In genomic region chrX:162380730-162381129, GRCm38 (mm10) we compare ENCODE assay signal across 31 mouse cellular contexts.
A peak's percentile ranks its signal among the peaks of the same experiment; 100 is the strongest.
DNase-seq lines count a peak whose midpoint lies in the region; ATAC-seq and TF ChIP-seq lines count a peak whose summit lies in the region.
"Had no signal": no experiment of that assay in that cellular context is flagged by ENCODE, and none has a peak within 500 bp of the region (broad histone marks: within the 10 kb centered on the region; RNA-seq: fewer than 3 reads in every experiment).

No protein-coding gene starts in this region.

- H3K4me3 ChIP-seq in lung, embryonic 14.5 days (ENCODE audit: low read depth, low read length), result no peak overlapping the region
- H3K4me3 ChIP-seq: embryonic facial prominence, embryonic 10.5 days; embryonic facial prominence, embryonic 13.5 days; erythroblast, embryonic 14.5 days; forebrain, embryonic 12.5 days; forebrain, embryonic 15.5 days; gastrocnemius, adult 2 months; heart, embryonic 12.5 days; heart, embryonic 15.5 days; hindbrain, embryonic 10.5 days; hindbrain, embryonic 13.5 days had no signal

- H3K4me2 ChIP-seq in lung, embryonic 14.5 days, result no peak overlapping the region
- H3K4me2 ChIP-seq: embryonic facial prominence, embryonic 13.5 days; forebrain, embryonic 12.5 days; forebrain, embryonic 15.5 days; heart, embryonic 12.5 days; heart, embryonic 15.5 days; hindbrain, embryonic 13.5 days had no signal

- H3K27ac ChIP-seq in lung, embryonic 14.5 days (ENCODE audit: low read depth), result no peak overlapping the region
- H3K27ac ChIP-seq: embryonic facial prominence, embryonic 10.5 days; embryonic facial prominence, embryonic 13.5 days; forebrain, embryonic 12.5 days; forebrain, embryonic 15.5 days; gastrocnemius, adult 2 months; heart, embryonic 15.5 days; hindbrain, embryonic 10.5 days; hindbrain, embryonic 13.5 days had no signal

- H3K9me3 ChIP-seq in lung, embryonic 14.5 days (ENCODE audit: low read depth, low read length), result no peaks in the 10 kb centered on the region
- H3K9me3 ChIP-seq: embryonic facial prominence, embryonic 10.5 days; embryonic facial prominence, embryonic 13.5 days; forebrain, embryonic 12.5 days; forebrain, embryonic 15.5 days; heart, embryonic 12.5 days; heart, embryonic 15.5 days; hindbrain, embryonic 10.5 days; hindbrain, embryonic 13.5 days had no signal

- no peak for DNase-seq in frontal cortex, postnatal 14 days (ENCODE audit: low spot score in 2 of 2)
- peak; percentile 45 for DNase-seq in lung, embryonic 14.5 days
- DNase-seq in lung, postnatal 10 days, result no peak
- peak; percentile 35 for DNase-seq in right cerebral cortex, postnatal 10 days (ENCODE audit: low spot score in 2 of 2)
- DNase-seq in telencephalon, adult 2 months (ENCODE audit: low read depth, low spot score), result peak; percentile 10
- no peak for DNase-seq in layer of hippocampus, adult 11-12 months (ENCODE audit: low spot score)
- DNase-seq in adrenal gland, adult 2 months, result no peak
- DNase-seq: adrenal gland, postnatal 10 days; adrenal gland, postnatal 36 days; cerebellum, adult 11-12 months; cerebellum, adult 8-10 months; cerebellum, postnatal 10 days; cerebellum, postnatal 36 days; embryo, embryonic 11 days; gastrocnemius, adult 2 months; gastrocnemius, postnatal 14 days; heart, adult 11 months; heart, postnatal 10 days; heart, postnatal 36 days had no signal

- ATAC-seq in frontal cortex, adult (ENCODE audit: low TSS enrichment), result peak; percentile 85
- no peak for ATAC-seq in lung, embryonic 14.5 days (ENCODE audit: insufficient read depth)
- ATAC-seq: activated CD4-positive, CD25-positive, alpha-beta regulatory T cell, adult 4 months; forebrain, embryonic 15.5 days; hindbrain, embryonic 16.5 days had no signal

- no peaks in the 10 kb centered on the region for H3K4me1 ChIP-seq in lung, embryonic 14.5 days (ENCODE audit: insufficient read depth)
- H3K4me1 ChIP-seq: embryonic facial prominence, embryonic 10.5 days; embryonic facial prominence, embryonic 13.5 days; forebrain, embryonic 12.5 days; forebrain, embryonic 15.5 days; heart, embryonic 12.5 days; heart, embryonic 15.5 days; hindbrain, embryonic 10.5 days; hindbrain, embryonic 13.5 days had no signal

- no peak overlapping the region for H3K9ac ChIP-seq in lung, embryonic 14.5 days
- H3K9ac ChIP-seq: embryonic facial prominence, embryonic 13.5 days; forebrain, embryonic 12.5 days; forebrain, embryonic 15.5 days; heart, embryonic 12.5 days; heart, embryonic 15.5 days; hindbrain, embryonic 13.5 days had no signal

- no peaks in the 10 kb centered on the region for H3K36me3 ChIP-seq in lung, embryonic 14.5 days (ENCODE audit: insufficient read depth)
- H3K36me3 ChIP-seq: embryonic facial prominence, embryonic 10.5 days; embryonic facial prominence, embryonic 13.5 days; forebrain, embryonic 12.5 days; forebrain, embryonic 15.5 days; heart, embryonic 12.5 days; heart, embryonic 15.5 days; hindbrain, embryonic 10.5 days; hindbrain, embryonic 13.5 days had no signal

- 74% methylated on average over 1 of the region's 1 CpGs for WGBS in lung, embryonic 14.5 days

- no peak for TF ChIP-seq CTCF in lung, embryonic 14.5 days (IDR thresholded peaks at IDR 0.05; ENCODE audit: low read depth)

- no peaks in the 10 kb centered on the region for H3K27me3 ChIP-seq in lung, embryonic 14.5 days (ENCODE audit: insufficient read depth, low read length)
- H3K27me3 ChIP-seq: forebrain, embryonic 15.5 days; heart, embryonic 12.5 days; heart, embryonic 15.5 days; hindbrain, embryonic 13.5 days had no signal

Comparison
In these comparisons a context has a peak if more than half of its experiments do, and no peak if none do; other contexts are left out.
1. DNase-seq: peak in lung, embryonic 14.5 days (single experiment), right cerebral cortex, postnatal 10 days (2 of 2) and telencephalon, adult 2 months (single experiment); none in frontal cortex, postnatal 14 days (0 of 2), lung, postnatal 10 days (single experiment), layer of hippocampus, adult 11-12 months (single experiment) and adrenal gland, adult 2 months (single experiment).